Mouse (Mus musculus) telencephalon, adult 2 months (tissue): ENCODE measurements at regions not wholly inside any gene's neighbourhood (a gene's known extent, or its start where the extent isn't known, plus 50 kb on each side); places are given as distances from the start of the nearest gene placed in this dataset.

ENCODE experiments used
- DNase-seq: peaks from one replicate; pipeline ENCODE4 v3.0.0-alpha.2; 2011; ENCODE audit warnings: low read depth, low spot score

DNA sequence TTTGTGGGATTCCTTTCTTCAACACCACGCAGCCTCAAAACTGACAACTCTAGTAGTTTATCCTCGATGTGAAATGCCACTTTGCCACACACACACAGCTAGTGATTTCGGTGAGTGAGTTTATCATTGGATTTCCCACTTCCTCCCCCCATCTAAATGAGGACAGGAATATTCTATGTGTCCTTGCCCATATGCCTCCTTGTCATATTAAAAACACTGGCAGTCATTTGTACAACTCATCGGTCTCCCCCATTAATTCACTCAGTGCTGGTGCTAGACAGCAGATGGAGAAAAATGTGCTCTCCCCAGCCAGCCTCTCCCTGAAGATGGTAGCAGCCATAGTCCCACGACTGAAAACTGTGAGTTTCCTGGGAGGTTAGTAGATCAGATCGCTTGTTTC, 496.0 kb upstream of the Sox11 start:
- DNase-seq, result no peak

DNA sequence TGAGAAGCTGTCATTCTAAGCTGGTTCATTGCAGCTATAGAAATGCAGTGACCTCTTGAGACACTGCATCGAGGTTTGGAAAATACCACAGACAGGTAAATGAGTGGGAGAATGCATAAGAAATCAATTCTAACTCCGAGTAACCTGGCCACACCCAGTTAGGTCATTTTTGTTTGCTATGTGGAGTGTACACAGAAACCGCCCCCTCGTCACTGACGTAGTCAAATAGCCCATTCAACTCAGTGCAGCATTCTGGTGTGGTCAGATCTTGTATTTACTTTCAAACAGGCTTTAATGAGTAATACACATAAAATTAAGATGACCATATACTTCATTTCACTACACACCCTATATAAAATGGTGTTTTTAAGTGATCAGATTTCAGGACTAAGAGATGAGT, 483.8 kb upstream of the Sox11 start:
- DNase-seq, result no peak

GRCm38 (mm10) chr12:27823392-27823791, 481.0 kb upstream of the Sox11 start:
- no peak for DNase-seq

GRCm38 (mm10) chr12:27796642-27797041, 454.3 kb upstream of the Sox11 start:
- DNase-seq, result no peak

GRCm38 (mm10) chr12:27786716-27787291, 444.4 kb upstream of the Sox11 start:
- DNase-seq, result no peak

GRCm38 (mm10) chr12:27780801-27781200, 438.4 kb upstream of the Sox11 start:
- no peak for DNase-seq

- no peak for DNase-seq
Measured at GRCm38 (mm10) chr12:27765948-27766347, 423.6 kb upstream of the Sox11 start.

DNA sequence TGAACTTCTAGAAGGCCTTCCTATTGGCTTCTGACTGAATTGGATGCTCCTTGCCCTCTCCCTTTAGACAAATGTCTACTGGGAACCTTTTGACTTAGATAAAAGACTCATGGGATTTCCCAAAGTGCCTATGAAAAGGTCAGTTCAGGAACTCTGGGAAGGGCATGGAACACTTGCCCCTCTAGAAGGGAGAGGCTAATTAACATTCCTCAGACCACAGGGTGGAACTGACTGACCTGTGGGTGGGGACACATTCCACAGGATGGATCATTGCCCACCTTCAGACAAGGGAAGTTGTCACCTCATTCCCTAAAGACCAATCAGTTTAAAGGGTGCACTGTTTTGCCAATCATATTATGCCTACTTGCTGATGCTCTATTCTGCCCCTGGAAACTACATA, 416.6 kb upstream of the Sox11 start:
- no peak for DNase-seq

GRCm38 (mm10) chr12:27757641-27758040, 415.3 kb upstream of the Sox11 start:
- DNase-seq, result no peak

GRCm38 (mm10) chr12:27724619-27725200, 382.3 kb upstream of the Sox11 start:
- no peak for DNase-seq

DNA sequence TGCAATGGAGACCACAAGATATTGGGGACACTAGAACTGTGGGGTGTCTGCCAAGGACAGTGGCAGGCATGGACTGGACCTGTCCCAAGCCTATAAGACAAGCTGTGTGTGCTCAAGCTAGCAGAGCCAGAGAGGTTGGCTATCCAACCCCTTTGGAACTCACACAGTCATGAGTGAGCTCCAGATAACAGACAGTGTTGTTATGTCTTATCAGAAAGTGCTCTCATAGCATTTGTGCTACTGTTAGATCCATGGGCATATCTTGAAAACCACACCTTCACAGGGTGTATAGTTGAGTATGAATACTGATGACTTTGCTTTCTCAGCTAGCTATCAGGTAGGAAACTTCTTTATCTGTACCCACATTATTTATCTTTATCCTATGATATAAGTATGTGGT, 338.1 kb upstream of the Sox11 start:
- no peak for DNase-seq

GRCm38 (mm10) chr12:27673404-27673803, 331.0 kb upstream of the Sox11 start:
- no peak for DNase-seq

DNA sequence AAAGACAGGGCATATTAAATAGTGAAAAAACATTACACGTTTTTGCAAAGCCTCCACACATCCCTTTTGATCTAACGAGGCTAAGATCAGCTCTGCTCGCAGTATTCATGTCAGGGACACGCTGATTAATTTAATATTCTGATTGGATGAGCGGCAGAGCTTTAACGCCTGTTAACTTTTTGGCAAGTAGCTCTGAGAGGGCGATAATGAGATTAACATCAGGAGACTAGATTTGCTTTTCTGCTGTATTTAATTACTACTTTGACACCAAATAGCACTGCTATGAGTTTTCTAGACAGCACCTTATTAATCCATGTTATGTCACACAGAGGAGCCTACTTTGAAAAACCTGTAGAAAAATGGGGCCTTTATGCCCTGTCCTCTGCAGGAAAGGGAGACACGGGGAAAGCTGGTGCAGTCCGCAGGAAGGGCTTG, 328.3 kb upstream of the Sox11 start:
- no peak for DNase-seq

DNA sequence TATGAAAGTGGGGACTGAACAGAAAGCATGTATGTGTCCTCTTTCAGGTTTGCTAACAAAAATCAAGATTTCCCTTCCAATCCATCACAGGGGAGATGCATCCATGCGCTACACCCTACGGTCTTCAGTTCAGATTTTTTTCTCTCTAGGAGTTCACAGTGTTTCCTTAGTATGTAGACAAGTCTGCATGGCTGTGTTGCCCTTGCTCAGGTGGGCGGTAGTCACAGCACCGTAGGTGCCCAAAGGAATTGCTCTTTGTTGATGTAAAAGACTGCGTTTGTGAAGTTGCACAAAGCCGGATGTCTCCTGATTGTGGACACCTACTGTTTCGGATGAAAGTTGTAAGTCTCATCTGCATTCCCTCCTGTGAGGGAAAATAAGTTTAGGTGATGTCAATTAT, 327.8 kb upstream of the Sox11 start:
- DNase-seq, result no peak

GRCm38 (mm10) chr12:27669542-27669941, 327.2 kb upstream of the Sox11 start:
- DNase-seq, result no peak

GRCm38 (mm10) chr12:27666456-27666855, 324.1 kb upstream of the Sox11 start:
- DNase-seq, result no peak

GRCm38 (mm10) chr12:27663126-27663525, 320.8 kb upstream of the Sox11 start:
- DNase-seq, result no peak

DNA sequence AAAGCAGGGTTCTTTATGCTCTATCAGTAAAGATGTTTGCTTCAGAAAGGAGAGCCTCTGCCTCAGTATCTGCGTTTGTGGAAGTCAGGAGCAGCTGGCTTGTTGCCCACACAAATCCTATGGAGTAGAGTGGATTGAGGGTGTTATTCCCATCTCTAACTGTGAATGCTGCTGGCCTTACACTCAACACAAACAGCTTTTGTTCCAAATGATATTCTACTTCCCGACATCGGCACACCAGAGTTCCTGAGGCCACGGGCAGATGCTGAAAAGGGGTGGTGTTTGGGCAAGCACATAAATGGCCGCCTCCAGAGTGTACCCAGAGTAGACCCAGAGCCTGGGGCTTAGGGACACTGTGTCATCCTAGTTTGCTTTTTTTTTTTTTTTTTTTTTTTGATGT, 320.3 kb upstream of the Sox11 start:
- no peak for DNase-seq

DNA sequence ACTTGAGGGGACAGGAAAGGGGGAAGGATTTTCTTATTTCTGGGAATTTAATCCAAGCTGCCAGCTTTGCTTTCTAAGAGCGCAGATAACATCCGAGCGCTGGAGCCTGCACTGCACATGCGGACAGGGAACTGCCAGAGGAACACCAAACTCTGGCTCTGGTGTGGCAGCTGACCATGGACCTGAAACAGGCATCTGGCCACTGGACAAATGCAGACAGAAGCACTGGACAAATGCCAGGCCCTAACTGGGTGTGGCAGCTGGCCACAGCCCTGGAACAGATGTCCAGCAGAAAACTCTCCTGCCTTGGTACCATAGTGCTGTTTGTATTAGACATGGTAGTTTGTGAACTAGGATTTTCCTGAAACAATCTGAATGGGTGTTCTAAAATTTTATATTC, 315.2 kb upstream of the Sox11 start:
- no peak for DNase-seq

DNA sequence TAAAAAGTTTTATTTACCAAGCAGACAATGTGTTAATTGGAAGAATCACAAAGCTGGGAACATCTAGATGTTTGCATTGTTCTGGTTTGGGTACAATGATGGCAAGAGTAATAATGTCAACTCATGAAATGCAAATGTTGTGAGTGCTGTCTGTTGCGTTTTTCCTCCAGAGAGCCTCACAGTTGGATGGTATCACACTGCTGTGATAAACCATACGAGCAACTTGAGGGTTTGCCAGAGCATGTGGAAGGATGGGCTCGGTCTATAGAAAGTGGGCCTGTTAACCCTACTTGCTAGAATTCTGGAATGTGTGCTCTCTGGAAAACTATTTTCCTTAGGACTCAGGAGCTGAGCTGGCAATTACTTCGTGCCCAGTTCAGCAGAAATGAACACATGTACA, 311.2 kb upstream of the Sox11 start:
- DNase-seq, result no peak

GRCm38 (mm10) chr12:27648602-27649001, 306.2 kb upstream of the Sox11 start:
- no peak for DNase-seq

DNA sequence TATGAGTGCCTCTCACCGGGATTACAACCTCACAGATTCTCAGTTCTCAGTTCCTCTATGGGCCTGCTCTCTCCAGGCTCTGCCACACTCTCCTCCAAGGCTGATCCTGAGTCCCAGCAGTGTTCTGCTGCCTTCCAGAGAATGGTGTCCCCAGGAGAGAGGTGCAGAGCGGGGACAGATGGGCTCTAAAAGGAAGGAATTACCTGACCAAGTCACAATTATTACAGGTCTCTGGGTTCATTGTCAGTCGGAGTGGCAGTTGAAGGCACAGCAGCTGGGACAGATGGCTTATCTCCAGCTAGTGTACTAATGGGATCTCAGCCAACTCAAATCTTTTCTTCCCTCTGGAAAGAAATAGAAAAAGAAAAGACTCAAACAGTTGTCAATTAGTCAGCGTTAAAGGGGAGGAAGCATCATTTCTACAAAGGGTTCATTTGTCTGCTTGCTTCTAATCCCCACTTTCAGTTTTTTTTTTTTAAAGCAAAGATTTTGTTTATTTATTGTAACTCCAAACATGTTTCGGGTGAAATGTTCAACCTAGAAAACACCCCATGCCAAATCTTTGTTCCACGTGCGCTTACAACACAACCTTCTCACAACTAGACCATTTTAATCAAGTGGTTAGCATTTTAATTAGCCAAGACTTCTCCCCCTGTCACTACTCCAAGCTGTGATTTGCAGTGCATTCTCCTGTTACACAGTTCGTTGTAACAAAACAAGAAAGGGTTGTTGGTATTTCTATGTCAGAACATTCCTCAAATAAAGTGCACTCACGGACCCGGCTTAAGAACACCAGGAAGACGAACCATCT, 304.3 kb upstream of the Sox11 start:
- no peak for DNase-seq

DNA sequence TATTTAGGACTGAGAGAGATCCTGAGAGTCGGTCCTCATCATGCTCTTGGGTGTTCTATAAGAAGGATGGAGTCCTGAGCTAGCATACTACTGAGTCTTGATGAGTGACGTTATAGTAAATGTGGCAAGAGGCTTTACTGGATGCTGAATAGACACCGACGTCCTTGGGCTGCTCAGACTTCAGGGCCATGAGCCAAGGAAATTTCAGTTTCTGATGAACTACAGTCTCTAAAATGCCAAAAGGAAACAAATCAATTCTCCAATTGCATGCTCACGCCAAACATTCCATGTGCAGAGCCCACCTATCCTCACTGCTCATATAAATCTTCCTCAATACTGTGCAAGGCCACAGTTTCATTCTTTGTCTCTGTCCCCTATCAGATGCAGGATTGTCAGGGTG, 277.2 kb upstream of the Sox11 start:
- DNase-seq, result no peak
